Mouse (Mus musculus) cerebellum, adult (tissue): Measurements from ENCODE around the gene Ext2.

Experiments used
- ATAC-seq: cut with Nextera tagmentation; 2 replicates; pipeline ENCODE4 v1.9.2; 2017; ENCODE audit warnings: mild to moderate bottlenecking, moderate library complexity, mixed read lengths; ENCODE audit not compliant: insufficient number of reproducible peaks, low FRiP score, low TSS enrichment

Gene Ext2

GRCm38 (mm10) chr2:93779081-93779896 lies 43.1 kb downstream of the Ext2 start:
- no peak for ATAC-seq

GRCm38 (mm10) chr2:93778616-93779015 lies 43.8 kb downstream of the Ext2 start:
- no peak for ATAC-seq

GRCm38 (mm10) chr2:93777056-93777430 lies 45.3 kb downstream of the Ext2 start:
- no peak for ATAC-seq

GRCm38 (mm10) chr2:93776267-93777055 lies 45.9 kb downstream of the Ext2 start:
- ATAC-seq, result no peak

- ATAC-seq, result no peak
These were observed 46.9 kb downstream of the Ext2 start for GRCm38 (mm10) chr2:93775431-93775830.

GRCm38 (mm10) chr2:93774946-93775345 lies 47.4 kb downstream of the Ext2 start:
- no peak for ATAC-seq

- ATAC-seq, result 0 out of 2 replicates have a peak, but pooled peaks have one; percentile 41
These were observed 49.6 kb downstream of the Ext2 start for GRCm38 (mm10) chr2:93772765-93773085.

- ATAC-seq, result no peak
These were observed 50.2 kb downstream of the Ext2 start for GRCm38 (mm10) chr2:93772054-93772764.

GRCm38 (mm10) chr2:93770895-93771294 lies 51.5 kb downstream of the Ext2 start:
- no peak for ATAC-seq

- no peak for ATAC-seq
These were observed 52.5 kb downstream of the Ext2 start for GRCm38 (mm10) chr2:93769875-93770274.

- ATAC-seq, result no peak
These were observed 56.6 kb downstream of the Ext2 start for GRCm38 (mm10) chr2:93765721-93766120.

- no peak for ATAC-seq
These were observed 58.2 kb downstream of the Ext2 start for GRCm38 (mm10) chr2:93764211-93764610.

GRCm38 (mm10) chr2:93760389-93760788 lies 62.0 kb downstream of the Ext2 start:
- no peak for ATAC-seq

GRCm38 (mm10) chr2:93759173-93759572 lies 63.2 kb downstream of the Ext2 start:
- no peak for ATAC-seq

GRCm38 (mm10) chr2:93758298-93758697 lies 64.1 kb downstream of the Ext2 start:
- no peak for ATAC-seq

GRCm38 (mm10) chr2:93754366-93754765 lies 68.0 kb downstream of the Ext2 start:
- peak; percentile 95 for ATAC-seq

- ATAC-seq, result no peak
These were observed 69.1 kb downstream of the Ext2 start for GRCm38 (mm10) chr2:93753147-93753758.

GRCm38 (mm10) chr2:93749709-93750108 lies 72.7 kb downstream of the Ext2 start:
- no peak for ATAC-seq

- no peak for ATAC-seq
These were observed 74.7 kb downstream of the Ext2 start for GRCm38 (mm10) chr2:93747538-93748126.

- ATAC-seq, result no peak
These were observed 75.7 kb downstream of the Ext2 start for GRCm38 (mm10) chr2:93746620-93747019.
